Mouse (Mus musculus) ovary, postnatal 36 days (tissue): ENCODE measurements around the gene Cdk6.

Experiments used
- DNase-seq: peaks from one replicate; pipeline ENCODE4 v3.0.0; 2022; ENCODE audit warnings: low spot score, mixed read lengths

The Cdk6 gene

GRCm38 (mm10) chr5:3571266-3571665 lies 230.0 kb downstream of the Cdk6 start, which contains the start of gene 1700109H08Rik:
Gene 1700109H08Rik, plus strand, starts transcription at chr5:3571566.
- no peak for DNase-seq

- DNase-seq = no peak
These were observed 233.5 kb downstream of the Cdk6 start for GRCm38 (mm10) chr5:3574825-3575224.

- DNase-seq = no peak
These were observed 236.7 kb downstream of the Cdk6 start for GRCm38 (mm10) chr5:3577939-3578338.

- DNase-seq = no peak
These were observed 237.8 kb downstream of the Cdk6 start for GRCm38 (mm10) chr5:3579066-3579465.
